Mouse (Mus musculus) layer of hippocampus, adult 18-20 months (tissue): ENCODE measurements at regions not wholly inside any gene's neighbourhood (a gene's known extent, or its start where the extent isn't known, plus 50 kb on each side); places are given as distances from the start of the nearest gene placed in this dataset.

Source experiments
- DNase-seq, 2 experiments: peaks; one replicate each; pipeline ENCODE4 v3.0.0; 2022; ENCODE audit warnings: low spot score in 2 of 2

- DNase-seq = peak in 1 of 2 experiments; percentile 1
Observed at GRCm38 (mm10) chr12:62881202-62881601, 1358.3 kb downstream of the Lrfn5 start.

- no peak for DNase-seq
Observed at GRCm38 (mm10) chr12:62892851-62893632, 1370.1 kb downstream of the Lrfn5 start.
